Mouse (Mus musculus) lung, embryonic 15.5 days (tissue): ENCODE data around the gene Dpy19l2. TPM values are rescaled to one million over a fixed set of nuclear protein-coding genes. Genes with fewer than 3 reads are reported as not detected.
"Not testable (repeated sequence)": the region's sequence is repeated elsewhere in the genome, so short reads cannot be mapped to it uniquely, and the experiment has no call there.

Experiments used
- ATAC-seq: fragments of 200-750 bp; cut with Nextera tagmentation; 2 replicates; pipeline ENCODE4 v1.8.0; 2017; ENCODE audit warnings: moderate number of reproducible peaks, borderline replicate concordance; ENCODE audit not compliant: low FRiP score, low TSS enrichment; ENCODE audit errors: extremely low read depth
- H3K27ac ChIP-seq: fragments of 300-500 bp; sonication (generic); 2 replicates; pipeline ENCODE4 v1.5.1; 2015; ENCODE audit warnings: moderate library complexity, mild to moderate bottlenecking, inconsistent platforms
- H3K27me3 ChIP-seq: fragments of 300-500 bp; sonication (generic); 2 replicates; pipeline ENCODE4 v1.6.1; 2015; ENCODE audit warnings: inconsistent platforms
- H3K36me3 ChIP-seq: fragments of 300-500 bp; sonication (generic); 2 replicates; pipeline ENCODE4 v1.6.1; 2015; ENCODE audit warnings: inconsistent platforms
- H3K4me1 ChIP-seq: fragments of 300-500 bp; sonication (generic); 2 replicates; pipeline ENCODE4 v1.6.1; 2015; ENCODE audit warnings: inconsistent platforms
- H3K4me2 ChIP-seq: fragments of 300-500 bp; sonication (generic); 2 replicates; pipeline ENCODE4 v1.6.1; 2015; ENCODE audit warnings: inconsistent platforms, mild to moderate bottlenecking, moderate library complexity
- H3K4me3 ChIP-seq: fragments of 300-500 bp; sonication (generic); 2 replicates; pipeline ENCODE4 v1.5.1; 2015; ENCODE audit warnings: mild to moderate bottlenecking, inconsistent platforms
- H3K9ac ChIP-seq: fragments of 300-500 bp; sonication (generic); 2 replicates; pipeline ENCODE4 v1.6.1; 2015; ENCODE audit warnings: inconsistent platforms
- H3K9me3 ChIP-seq: fragments of 300-500 bp; sonication (generic); 2 replicates; pipeline ENCODE4 v1.6.1; 2016; ENCODE audit warnings: inconsistent platforms
- WGBS: fragments of 180-500 bp; shearing (Covaris S2); methylation state at CpG from one replicate; pipeline ENCODE4 v1.1.7; 2015; 5-methylcytosine and 5-hydroxymethylcytosine counted together
- polyA plus RNA-seq: library from polyadenylated mRNA; unstranded; fragments of >200 nt; fragmentation: Nextera tagmentation; extraction: Ambion mirVana; gene quantifications from 2 replicates; pipeline ENCODE4 v1.2.1, GENCODE M21; 2015

Gene Dpy19l2
- polyA plus RNA-seq: 0.06 and 0.14 TPM in 2 replicates

DNA sequence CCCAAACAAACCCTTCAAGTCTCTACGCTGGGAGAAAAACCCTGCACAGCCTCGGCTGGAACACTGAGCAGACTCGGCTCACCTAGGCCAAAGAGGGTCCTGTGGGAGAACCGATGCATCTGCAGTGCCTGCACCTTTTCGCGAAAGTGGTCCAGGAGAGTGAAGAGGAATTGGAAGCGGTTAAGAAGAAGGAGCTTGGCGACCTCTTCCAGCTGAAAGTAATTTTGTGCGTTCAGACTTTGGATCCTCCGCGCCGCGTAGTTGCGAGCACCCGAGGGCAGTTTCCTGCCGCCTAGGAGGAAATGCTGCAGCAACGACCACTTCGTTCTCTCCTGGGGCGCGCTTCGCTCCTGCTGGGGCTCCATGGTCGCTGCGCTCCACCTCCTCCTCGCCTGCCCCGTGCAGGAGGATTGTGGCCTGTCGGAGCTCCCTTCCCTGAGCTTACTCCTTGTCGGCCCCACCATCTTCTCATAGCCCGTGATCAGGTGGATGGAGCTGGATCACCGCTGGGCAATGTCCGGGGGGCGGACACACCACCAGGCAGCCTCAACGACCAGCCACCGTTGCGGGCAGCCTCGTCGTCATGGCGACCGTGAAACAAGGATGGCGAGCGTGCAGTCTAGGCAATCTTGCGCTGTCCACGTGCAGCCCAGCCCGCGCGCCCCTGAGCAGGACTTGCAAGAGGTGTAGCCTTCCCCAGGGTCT, at the start of gene Dpy19l2:
TSS of gene Dpy19l2 (minus strand) at position 594 of the 705 bp plus-strand sequence.
- Histone ChIP-seq H3K9ac (peak within 1 kb of the TSS; percentile 10; the same call in 1 of the 2 replicates), H3K27ac (no peak within 1 kb of the TSS), H3K4me3 (peak within 1 kb of the TSS; percentile 38)

DNA sequence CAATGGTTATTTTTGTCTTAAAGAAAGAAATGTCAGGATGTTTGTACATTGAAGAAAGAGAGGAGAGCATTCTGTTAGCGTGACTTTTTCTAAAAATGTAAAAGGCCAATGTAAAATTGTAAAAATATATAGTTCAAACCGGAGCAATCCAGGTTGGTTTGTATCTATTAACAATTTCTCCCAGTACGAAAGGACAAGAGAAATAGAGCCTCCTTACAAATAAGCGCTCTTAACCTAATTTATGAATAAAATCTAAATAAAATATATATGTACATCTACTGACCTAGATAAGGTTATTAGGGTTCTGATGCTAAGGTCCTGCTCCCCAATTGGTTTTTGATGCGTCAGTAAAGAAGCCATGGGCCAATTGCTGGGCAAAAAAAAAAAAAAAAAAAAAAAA, 48.9 kb upstream of the Dpy19l2 start:
- Histone ChIP-seq H3K9ac (no peak overlapping the region), H3K36me3 (no peaks in the 10 kb centered on the region), H3K4me3 (no peak overlapping the region), H3K27ac (no peak overlapping the region), H3K4me1 (no peaks in the 10 kb centered on the region), H3K9me3 (no peaks in the 10 kb centered on the region), H3K4me2 (no peak overlapping the region), H3K27me3 (no peaks in the 10 kb centered on the region)
- ATAC-seq: no peak
- 86% methylated on average over 5 of the region's 5 CpGs for WGBS

More for the DNA sequence above, at the start of gene Dpy19l2:
- Histone ChIP-seq H3K9me3 (no peaks in the 10 kb centered on the region), H3K27me3 (0 out of 2 replicates have a peak, but pooled peaks cover 6% of the 10 kb centered on the region), H3K4me2 (peak within 1 kb of the TSS; percentile 88), H3K4me1 (0 out of 2 replicates have a peak, but pooled peaks cover 8% of the 10 kb centered on the region), H3K36me3 (no peaks in the 10 kb centered on the region)
- ATAC-seq: peak; percentile 69; the same call in 1 of the 2 replicates
- WGBS: 1% methylated on average over 45 of the region's 45 CpGs

DNA sequence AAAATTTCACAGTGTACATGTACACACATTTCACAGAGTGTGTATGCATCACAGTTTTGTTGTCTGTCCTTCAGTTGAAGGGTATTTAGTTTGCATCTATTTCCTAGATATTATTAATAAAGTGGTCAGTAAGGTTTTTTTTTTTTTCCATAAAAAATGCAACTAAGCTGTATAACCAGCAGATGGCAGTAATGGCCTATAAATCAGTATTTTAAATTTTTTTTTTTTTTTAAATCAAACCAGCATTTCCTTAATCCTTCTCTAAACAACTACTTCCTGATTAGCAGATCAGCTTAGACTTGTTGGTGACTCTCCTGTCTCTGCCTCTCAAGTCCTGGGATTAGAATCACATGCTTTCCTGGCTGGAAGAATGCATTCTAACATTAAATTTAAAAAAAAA, 5.2 kb upstream of the Dpy19l2 start:
- no peaks in the 10 kb centered on the region for H3K36me3 ChIP-seq
- H3K9me3 ChIP-seq: no peaks in the 10 kb centered on the region
- H3K4me3 ChIP-seq: no peak overlapping the region
- H3K27me3 ChIP-seq: 0 out of 2 replicates have a peak, but pooled peaks cover 1% of the 10 kb centered on the region
- no peak overlapping the region for H3K4me2 ChIP-seq
- no peak overlapping the region for H3K9ac ChIP-seq
- H3K27ac ChIP-seq: no peak overlapping the region
- 0 out of 2 replicates have a peak, but pooled peaks cover 1% of the 10 kb centered on the region for H3K4me1 ChIP-seq
- no peak for ATAC-seq

DNA sequence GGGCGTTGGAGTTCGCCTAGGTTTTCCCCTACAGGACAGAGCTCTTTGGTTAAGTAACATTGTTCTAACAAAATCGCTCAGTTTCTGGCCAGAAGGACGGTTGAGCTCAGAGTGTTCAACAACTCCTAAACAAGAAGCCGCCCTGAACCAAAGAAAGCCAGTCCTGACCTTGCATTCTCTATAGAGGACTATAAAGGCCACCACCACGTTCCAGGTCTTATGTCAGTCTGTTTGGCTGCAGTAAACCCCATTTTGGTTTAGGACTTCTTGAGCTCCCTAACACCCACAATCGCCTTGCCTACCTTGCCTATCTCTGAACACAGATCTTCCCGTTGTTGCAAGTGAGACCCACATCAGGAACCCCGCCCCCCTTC, 299 bp upstream of the Dpy19l2 start:
- H3K4me1 ChIP-seq: 0 out of 2 replicates have a peak, but pooled peaks cover 8% of the 10 kb centered on the region
- H3K27me3 ChIP-seq: 0 out of 2 replicates have a peak, but pooled peaks cover 6% of the 10 kb centered on the region
- no peak overlapping the region for H3K27ac ChIP-seq
- H3K9ac ChIP-seq: no peak overlapping the region
- no peak for ATAC-seq
- WGBS: 13% methylated on average over 9 of the region's 9 CpGs
- H3K36me3 ChIP-seq: no peaks in the 10 kb centered on the region
- no peaks in the 10 kb centered on the region for H3K9me3 ChIP-seq
- peak overlapping the region; percentile 38 for H3K4me3 ChIP-seq
- H3K4me2 ChIP-seq: peak overlapping the region; percentile 88

DNA sequence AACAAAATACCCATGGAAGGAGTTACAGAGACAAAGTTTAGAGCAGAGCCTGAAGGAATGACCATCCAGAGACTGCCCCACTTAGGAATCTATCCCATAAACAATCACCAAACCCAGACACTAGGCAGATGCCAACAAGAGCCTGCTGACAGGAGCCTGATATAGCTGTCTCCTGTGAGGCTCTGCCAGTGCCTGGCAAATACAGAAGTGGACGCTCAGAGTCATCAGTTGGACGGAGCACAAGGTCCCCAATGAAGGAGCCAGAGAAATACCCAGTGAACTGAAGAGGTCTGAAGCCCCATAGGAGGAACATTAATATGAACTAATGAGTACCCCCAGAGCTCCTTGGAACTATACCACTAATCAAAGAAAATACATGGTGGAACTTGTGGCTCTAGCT, 58.8 kb downstream of the Dpy19l2 start:
- 83% methylated on average over 2 of the region's 2 CpGs for WGBS
- not testable (repeated sequence) for H3K27ac ChIP-seq, ATAC-seq, H3K9me3 ChIP-seq, H3K4me3 ChIP-seq, H3K9ac ChIP-seq, H3K4me2 ChIP-seq, H3K36me3 ChIP-seq, H3K4me1 ChIP-seq, H3K27me3 ChIP-seq

DNA sequence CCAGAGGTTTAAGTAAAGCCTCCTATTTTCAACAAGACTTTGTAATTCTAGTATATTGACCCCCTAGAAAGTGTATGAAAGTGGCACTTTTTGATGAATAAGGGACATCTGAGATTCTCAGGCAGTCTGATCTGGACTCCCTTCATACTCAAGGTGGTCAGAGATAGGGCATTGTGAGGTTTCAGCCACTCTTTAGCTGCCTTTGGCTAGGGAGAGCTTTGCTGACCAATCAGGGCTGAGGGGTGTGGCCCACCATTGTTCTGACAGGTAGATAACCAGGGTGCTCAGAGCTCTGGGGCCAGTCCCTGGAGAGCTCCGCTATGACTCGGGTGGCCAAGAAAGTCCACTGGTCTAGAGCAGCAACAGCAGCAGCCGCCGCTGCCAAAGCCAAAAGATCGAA, 71.2 kb downstream of the Dpy19l2 start, which contains the start of gene Cypt4:
TSS of gene Cypt4 (plus strand) at position 301 of the 400 bp plus-strand sequence.
- Histone ChIP-seq H3K4me1 (no peaks in the 10 kb centered on the region), H3K27ac (no peak within 1 kb of the TSS), H3K9ac (no peak within 1 kb of the TSS), H3K4me3 (no peak within 1 kb of the TSS), H3K4me2 (no peak within 1 kb of the TSS), H3K27me3 (no peaks in the 10 kb centered on the region), H3K9me3 (no peaks in the 10 kb centered on the region), H3K36me3 (no peaks in the 10 kb centered on the region)
- 92% methylated on average over 5 of the region's 5 CpGs for WGBS
- ATAC-seq: no peak

DNA sequence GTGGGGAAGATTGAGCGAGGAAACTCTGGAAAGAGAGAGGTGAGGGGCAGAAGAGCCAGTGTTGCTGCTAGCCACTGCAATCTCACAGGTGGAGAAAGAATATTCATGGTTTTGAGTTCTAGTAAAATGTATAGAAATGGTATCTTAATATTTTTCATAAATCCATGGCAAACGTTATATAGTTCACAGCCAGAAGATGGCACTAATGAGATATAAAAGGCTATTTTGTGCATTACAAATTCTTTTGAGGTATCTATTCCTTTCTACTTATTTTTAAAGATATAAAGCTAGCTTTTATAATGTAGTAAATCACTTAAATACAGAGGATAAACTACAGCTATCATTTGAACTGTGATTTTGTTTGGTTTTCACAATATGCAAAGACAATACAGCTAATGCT, 157.9 kb downstream of the Dpy19l2 start:
- no peaks in the 10 kb centered on the region for H3K4me1 ChIP-seq
- H3K4me2 ChIP-seq: no peak overlapping the region
- WGBS: 30% methylated on average over 2 of the region's 2 CpGs
- no peaks in the 10 kb centered on the region for H3K9me3 ChIP-seq
- H3K36me3 ChIP-seq: no peaks in the 10 kb centered on the region
- no peak overlapping the region for H3K9ac ChIP-seq
- no peak overlapping the region for H3K4me3 ChIP-seq
- ATAC-seq: no peak
- H3K27ac ChIP-seq: no peak overlapping the region
- no peaks in the 10 kb centered on the region for H3K27me3 ChIP-seq

DNA sequence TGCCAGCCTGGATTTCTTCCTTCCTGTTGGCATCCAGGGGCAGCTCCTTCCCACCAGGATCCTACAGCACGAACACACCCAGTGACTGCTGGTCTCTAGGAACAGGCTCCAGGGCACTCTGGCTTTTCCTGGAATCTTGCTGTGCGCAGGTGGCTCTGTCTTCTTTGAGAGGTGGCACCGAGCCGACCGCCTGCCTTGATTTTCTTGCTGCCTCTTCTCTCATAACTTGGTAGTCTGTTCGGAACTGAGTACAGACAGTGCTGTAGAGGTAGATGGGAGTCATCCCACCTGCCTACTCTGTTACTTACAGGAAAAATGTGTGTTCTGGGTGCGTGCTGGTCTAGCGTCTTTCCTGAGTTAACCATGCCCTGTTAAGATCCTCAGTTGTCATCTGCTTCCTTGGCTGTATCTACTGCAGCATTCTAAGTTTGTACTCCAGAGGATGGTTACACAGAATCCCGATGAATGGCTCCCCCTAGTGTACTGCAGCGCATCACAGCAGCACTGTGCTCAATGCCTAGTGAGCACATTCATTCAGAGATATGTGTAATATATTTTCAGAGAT, 179.4 kb downstream of the Dpy19l2 start:
- no peak overlapping the region for H3K4me2 ChIP-seq
- no peaks in the 10 kb centered on the region for H3K4me1 ChIP-seq
- no peak overlapping the region for H3K4me3 ChIP-seq
- no peak for ATAC-seq
- no peaks in the 10 kb centered on the region for H3K36me3 ChIP-seq
- H3K9ac ChIP-seq: no peak overlapping the region
- no peaks in the 10 kb centered on the region for H3K27me3 ChIP-seq
- 56% methylated on average over 10 of the region's 10 CpGs for WGBS
- H3K27ac ChIP-seq: no peak overlapping the region
- no peaks in the 10 kb centered on the region for H3K9me3 ChIP-seq

DNA sequence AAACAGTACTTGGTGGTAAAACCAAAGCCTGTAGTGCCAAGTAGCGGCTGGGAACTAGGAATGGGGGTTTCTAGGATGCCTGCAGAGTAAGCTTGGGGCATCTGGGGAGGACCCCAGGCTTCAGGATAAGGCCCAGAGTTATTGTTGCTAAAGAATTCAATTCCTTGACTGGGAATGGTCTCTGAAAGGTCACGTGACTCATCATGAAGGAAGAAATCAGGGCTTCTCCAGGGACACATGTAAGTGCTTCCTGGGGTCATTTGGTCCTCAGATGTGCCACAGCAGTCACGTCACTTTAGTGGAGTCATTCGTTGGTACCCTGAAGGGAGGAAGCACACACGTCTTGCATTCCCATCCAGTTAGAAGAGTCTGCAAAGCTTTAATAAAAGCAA, 182.0 kb downstream of the Dpy19l2 start:
- Histone ChIP-seq H3K4me3 (no peak overlapping the region), H3K27me3 (no peaks in the 10 kb centered on the region), H3K9me3 (no peaks in the 10 kb centered on the region), H3K4me1 (no peaks in the 10 kb centered on the region), H3K9ac (no peak overlapping the region), H3K27ac (no peak overlapping the region), H3K4me2 (no peak overlapping the region), H3K36me3 (no peaks in the 10 kb centered on the region)
- 70% methylated on average over 5 of the region's 5 CpGs for WGBS
- ATAC-seq: no peak

DNA sequence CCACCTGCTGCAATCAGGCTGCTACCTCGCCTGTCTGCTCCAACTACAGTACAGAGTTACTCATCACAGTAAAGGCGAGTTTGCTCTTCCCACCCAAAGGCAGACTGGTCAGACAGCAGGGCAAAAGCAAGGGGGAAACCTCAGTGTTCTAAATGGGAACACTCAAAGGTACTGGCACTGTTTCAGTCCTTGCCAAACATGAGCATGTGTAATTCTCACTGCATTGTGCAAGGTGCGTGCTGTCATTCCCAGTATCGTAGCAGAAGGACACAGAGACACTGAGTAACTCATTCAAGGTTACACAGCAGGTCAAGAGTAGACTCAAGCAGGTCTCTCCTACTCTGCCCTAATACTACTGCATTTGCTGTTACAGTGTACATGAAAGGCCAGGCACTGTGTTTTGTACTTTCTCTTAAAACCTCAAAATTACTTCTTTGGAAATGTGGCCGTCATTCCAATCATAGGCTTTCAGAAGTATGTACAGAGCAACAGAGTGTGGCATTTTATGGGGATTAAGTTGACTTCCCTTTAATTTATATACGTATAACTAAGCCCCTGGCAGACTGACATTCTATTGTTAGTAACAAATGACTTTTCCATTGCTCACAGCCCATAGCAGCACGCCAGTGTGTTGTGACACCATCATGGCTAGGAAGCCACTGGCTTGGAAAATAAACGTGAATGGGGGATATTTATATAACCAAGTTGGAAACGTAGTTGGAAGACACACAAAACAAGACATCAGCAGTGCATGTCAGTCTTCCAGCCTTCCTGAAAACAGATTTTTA, 182.6 kb downstream of the Dpy19l2 start:
- 66% methylated on average over 9 of the region's 9 CpGs for WGBS
- no peaks in the 10 kb centered on the region for H3K4me1 ChIP-seq
- H3K4me2 ChIP-seq: no peak overlapping the region
- H3K36me3 ChIP-seq: no peaks in the 10 kb centered on the region
- no peaks in the 10 kb centered on the region for H3K9me3 ChIP-seq
- H3K4me3 ChIP-seq: no peak overlapping the region
- no peak overlapping the region for H3K9ac ChIP-seq
- ATAC-seq: no peak
- H3K27me3 ChIP-seq: no peaks in the 10 kb centered on the region
- no peak overlapping the region for H3K27ac ChIP-seq

DNA sequence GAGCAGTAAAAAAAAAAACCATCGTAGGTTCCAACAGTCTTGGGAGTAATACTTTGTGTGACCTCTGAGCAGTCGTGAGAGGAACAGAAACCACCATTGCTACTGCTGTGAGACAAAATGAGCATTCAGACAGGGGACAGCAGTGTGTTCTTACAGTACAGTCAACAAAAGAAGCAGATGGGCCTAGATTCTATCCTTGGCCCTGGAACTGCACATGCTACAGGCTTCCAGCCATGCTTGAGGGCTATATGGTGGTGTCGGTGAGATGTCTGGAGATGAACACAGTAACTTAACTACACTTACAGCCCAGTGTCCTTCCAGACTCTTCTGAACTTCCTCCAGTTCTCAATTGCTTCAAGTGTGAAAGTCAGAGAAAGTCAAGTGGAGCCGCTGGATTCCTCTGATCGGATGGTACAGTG, 184.0 kb downstream of the Dpy19l2 start:
- Histone ChIP-seq H3K9me3 (no peaks in the 10 kb centered on the region), H3K4me2 (no peak overlapping the region), H3K4me1 (no peaks in the 10 kb centered on the region), H3K27ac (no peak overlapping the region), H3K4me3 (no peak overlapping the region), H3K36me3 (no peaks in the 10 kb centered on the region), H3K27me3 (no peaks in the 10 kb centered on the region), H3K9ac (no peak overlapping the region)
- WGBS: 84% methylated on average over 5 of the region's 5 CpGs
- no peak for ATAC-seq
